Mouse (Mus musculus) liver, adult 2 months (tissue): ENCODE measurements at regions not wholly inside any gene's neighbourhood (a gene's known extent, or its start where the extent isn't known, plus 50 kb on each side); places are given as distances from the start of the nearest gene placed in this dataset.

Experiments
- DNase-seq: peaks from one replicate; pipeline ENCODE4 v3.0.0-alpha.2; 2011; ENCODE audit warnings: low read depth, low spot score; ENCODE audit errors: extremely low read depth
- H3K27ac ChIP-seq: fragments of 200-500 bp; replicated peaks from 2 replicates; pipeline ENCODE4 v1.5.1; 2012; ENCODE audit warnings: low read depth, mild to moderate bottlenecking, control low read depth, inconsistent platforms, low read length; ENCODE audit not compliant: insufficient read depth
- H3K27me3 ChIP-seq: fragments of 200-500 bp; 2 replicates; pipeline ENCODE4 v1.6.1; 2012; ENCODE audit warnings: mild to moderate bottlenecking, moderate library complexity, low read length, inconsistent platforms; ENCODE audit not compliant: control insufficient read depth, insufficient read depth
- H3K36me3 ChIP-seq: fragments of 200-500 bp; 2 replicates; pipeline ENCODE4 v1.6.1; 2012; ENCODE audit warnings: low read length, inconsistent platforms; ENCODE audit not compliant: control insufficient read depth, insufficient read depth
- H3K4me1 ChIP-seq: fragments of 200-500 bp; 2 replicates; pipeline ENCODE4 v1.6.1; 2011; ENCODE audit warnings: low read length; ENCODE audit not compliant: control insufficient read depth, insufficient read depth
- H3K4me3 ChIP-seq: fragments of 200-500 bp; 2 replicates; pipeline ENCODE4 v1.5.1; 2011; ENCODE audit warnings: low read depth, mild to moderate bottlenecking, control low read depth, low read length, moderate library complexity; ENCODE audit not compliant: insufficient read depth
- H3K79me2 ChIP-seq: fragments of 200-500 bp; 2 replicates; pipeline ENCODE4 v1.6.1; 2012; ENCODE audit warnings: inconsistent platforms, mild to moderate bottlenecking, low read length, moderate library complexity; ENCODE audit not compliant: control insufficient read depth, insufficient read depth
- H3K9ac ChIP-seq: fragments of 200-500 bp; 2 replicates; pipeline ENCODE4 v1.6.1; 2012; ENCODE audit warnings: low read depth, mild to moderate bottlenecking, control low read depth, inconsistent platforms, low read length
- CTCF ChIP-seq: fragments of 200-500 bp; IDR thresholded peaks from 2 replicates; pipeline ENCODE4 v1.5.1; 2011; ENCODE audit warnings: low read depth, low read length, control low read depth
- POLR2A ChIP-seq: fragments of 200-500 bp; IDR thresholded peaks from 2 replicates; pipeline ENCODE4 v1.6.1; 2011; ENCODE audit warnings: low read length, control low read depth; ENCODE audit not compliant: insufficient read depth; ENCODE audit errors: extremely low read depth
- WGBS: fragments of 180-500 bp; shearing (Covaris S2); methylation state at CpG from one replicate; pipeline ENCODE4 v1.1.7; 2018; 5-methylcytosine and 5-hydroxymethylcytosine counted together

GRCm38 (mm10) chrX:99544410-99544809 is 73.3 kb upstream of the Pja1 start:
- no peak for DNase-seq
- Histone ChIP-seq H3K79me2 (no peaks in the 10 kb centered on the region), H3K9ac (no peak overlapping the region), H3K27me3 (no peaks in the 10 kb centered on the region), H3K4me3 (no peak overlapping the region), H3K27ac (no peak overlapping the region), H3K36me3 (no peaks in the 10 kb centered on the region), H3K4me1 (peaks cover 10% of the 10 kb centered on the region)
- TF ChIP-seq CTCF: no peak
- TF ChIP-seq POLR2A: no peak
- WGBS: 63% methylated on average over 4 of the region's 4 CpGs

GRCm38 (mm10) chrX:99541916-99542315 is 70.8 kb upstream of the Pja1 start:
- Histone ChIP-seq H3K9ac (no peak overlapping the region), H3K27me3 (no peaks in the 10 kb centered on the region), H3K4me3 (no peak overlapping the region), H3K27ac (no peak overlapping the region), H3K4me1 (peaks cover 10% of the 10 kb centered on the region), H3K36me3 (no peaks in the 10 kb centered on the region), H3K79me2 (no peaks in the 10 kb centered on the region)
- WGBS: 68% methylated on average over 3 of the region's 3 CpGs
- DNase-seq: no peak
- TF ChIP-seq CTCF (no peak), POLR2A (no peak)

- DNase-seq: peak; percentile 57
- H3K27ac ChIP-seq: no peak overlapping the region
- peaks cover 10% of the 10 kb centered on the region for H3K4me1 ChIP-seq
- no peaks in the 10 kb centered on the region for H3K36me3 ChIP-seq
- no peaks in the 10 kb centered on the region for H3K79me2 ChIP-seq
- no peaks in the 10 kb centered on the region for H3K27me3 ChIP-seq
- TF ChIP-seq CTCF (no peak), POLR2A (no peak)
- H3K9ac ChIP-seq: no peak overlapping the region
- no peak overlapping the region for H3K4me3 ChIP-seq
- 16% methylated on average over 5 of the region's 6 CpGs for WGBS
Observed at GRCm38 (mm10) chrX:99540087-99540576, 69.1 kb upstream of the Pja1 start.

- H3K27me3 ChIP-seq: no peaks in the 10 kb centered on the region
- TF ChIP-seq POLR2A: no peak
- no peak for TF ChIP-seq CTCF
- no peaks in the 10 kb centered on the region for H3K79me2 ChIP-seq
- 14% methylated on average over 4 of the region's 4 CpGs for WGBS
- peaks cover 10% of the 10 kb centered on the region for H3K4me1 ChIP-seq
- H3K36me3 ChIP-seq: no peaks in the 10 kb centered on the region
- no peak overlapping the region for H3K4me3 ChIP-seq
- no peak overlapping the region for H3K9ac ChIP-seq
- H3K27ac ChIP-seq: no peak overlapping the region
- peak; percentile 67 for DNase-seq
Observed at GRCm38 (mm10) chrX:99539684-99540083, 68.6 kb upstream of the Pja1 start.

GRCm38 (mm10) chrX:99537814-99538213 is 66.7 kb upstream of the Pja1 start:
- Histone ChIP-seq H3K79me2 (no peaks in the 10 kb centered on the region), H3K4me3 (no peak overlapping the region), H3K27ac (no peak overlapping the region), H3K9ac (no peak overlapping the region), H3K27me3 (no peaks in the 10 kb centered on the region), H3K4me1 (peaks cover 10% of the 10 kb centered on the region), H3K36me3 (no peaks in the 10 kb centered on the region)
- TF ChIP-seq CTCF (no peak), POLR2A (no peak)
- no peak for DNase-seq
- 68% methylated on average over 4 of the region's 4 CpGs for WGBS

GRCm38 (mm10) chrX:99534922-99535321 is 63.8 kb upstream of the Pja1 start:
- no peak for TF ChIP-seq POLR2A
- no peak for TF ChIP-seq CTCF
- no peaks in the 10 kb centered on the region for H3K36me3 ChIP-seq
- 62% methylated on average over 4 of the region's 4 CpGs for WGBS

More at GRCm38 (mm10) chrX:99534922-99535321, 63.8 kb upstream of the Pja1 start:
- H3K4me3 ChIP-seq: no peak overlapping the region
- no peaks in the 10 kb centered on the region for H3K27me3 ChIP-seq
- H3K27ac ChIP-seq: no peak overlapping the region
- no peaks in the 10 kb centered on the region for H3K79me2 ChIP-seq
- H3K4me1 ChIP-seq: peaks cover 5% of the 10 kb centered on the region
- no peak overlapping the region for H3K9ac ChIP-seq
- DNase-seq: no peak
